Mouse (Mus musculus): ENCODE measurements around the gene Trappc6b. TPM values are rescaled to one million over a fixed set of nuclear protein-coding genes. Genes with fewer than 3 reads are reported as not detected.

Trappc6b gene
- polyA plus RNA-seq, 1 experiment from 2014 or later: 49.6 TPM

- H3K9ac ChIP-seq (replicated peaks): no peak overlapping the region
- peaks cover 10% of the 10 kb centered on the region for H3K36me3 ChIP-seq (replicated peaks; ENCODE audit: insufficient read depth, low read length)
- TF ChIP-seq EP300 (IDR thresholded peaks at IDR 0.05; ENCODE audit: low read depth): no peak
- peak; percentile 71 for TF ChIP-seq CTCF (IDR thresholded peaks at IDR 0.05; ENCODE audit: low read depth)
- H3K4me2 ChIP-seq (ENCODE audit: low read depth, low read length): no peak overlapping the region
- no peak overlapping the region for H3K27ac ChIP-seq (ENCODE audit: low read depth)
- ATAC-seq (peak; percentile 54; the same call in 1 of the 2 replicates), DNase-seq (peak; percentile 29)
- H3K27me3 ChIP-seq (ENCODE audit: insufficient read depth, low read length): no peaks in the 10 kb centered on the region
- H3K9me3 ChIP-seq (ENCODE audit: low read length): no peaks in the 10 kb centered on the region
- no peak overlapping the region for H3K4me3 ChIP-seq (ENCODE audit: low read depth, low read length)
- H3K4me1 ChIP-seq (ENCODE audit: insufficient read depth): no peaks in the 10 kb centered on the region
- WGBS (ENCODE audit: insufficient replicate concordance): 60% methylated on average over 5 of the region's 5 CpGs
Measured at GRCm38 (mm10) chr12:59032101-59032500, 29.2 kb downstream of the Trappc6b start.

- H3K4me2 ChIP-seq (ENCODE audit: low read depth, low read length): no peak overlapping the region
- H3K4me1 ChIP-seq (ENCODE audit: insufficient read depth): no peaks in the 10 kb centered on the region
- no peak overlapping the region for H3K9ac ChIP-seq (replicated peaks)
- no peak overlapping the region for H3K4me3 ChIP-seq (ENCODE audit: low read depth, low read length)
- ATAC-seq: no peak
- no peaks in the 10 kb centered on the region for H3K9me3 ChIP-seq (ENCODE audit: low read length)
- WGBS (ENCODE audit: insufficient replicate concordance): 65% methylated on average over 4 of the region's 4 CpGs
- H3K27me3 ChIP-seq (ENCODE audit: insufficient read depth, low read length): no peaks in the 10 kb centered on the region
- TF ChIP-seq CTCF (IDR thresholded peaks at IDR 0.05; ENCODE audit: low read depth): no peak
- TF ChIP-seq EP300 (IDR thresholded peaks at IDR 0.05; ENCODE audit: low read depth): no peak
- H3K27ac ChIP-seq (ENCODE audit: low read depth): no peak overlapping the region
- DNase-seq: no peak
- H3K36me3 ChIP-seq (replicated peaks; ENCODE audit: insufficient read depth, low read length): peaks cover 48% of the 10 kb centered on the region
Measured at GRCm38 (mm10) chr12:59021306-59021705, 40.0 kb downstream of the Trappc6b start.

- Histone ChIP-seq H3K4me3 (ENCODE audit: low read depth, low read length) (no peak overlapping the region), H3K36me3 (replicated peaks; ENCODE audit: insufficient read depth, low read length) (peaks cover 41% of the 10 kb centered on the region), H3K27ac (ENCODE audit: low read depth) (no peak overlapping the region), H3K9ac (replicated peaks) (no peak overlapping the region), H3K9me3 (ENCODE audit: low read length) (no peaks in the 10 kb centered on the region), H3K4me1 (ENCODE audit: insufficient read depth) (no peaks in the 10 kb centered on the region; the same call in 1 of the 2 replicates), H3K4me2 (ENCODE audit: low read depth, low read length) (no peak overlapping the region), H3K27me3 (ENCODE audit: insufficient read depth, low read length) (no peaks in the 10 kb centered on the region)
- WGBS (ENCODE audit: insufficient replicate concordance): 86% methylated on average over 2 of the region's 2 CpGs
- ATAC-seq: no peak
- TF ChIP-seq EP300 (IDR thresholded peaks at IDR 0.05; ENCODE audit: low read depth) (no peak), CTCF (IDR thresholded peaks at IDR 0.05; ENCODE audit: low read depth) (no peak)
- DNase-seq: no peak
Measured at GRCm38 (mm10) chr12:59019891-59020290, 41.4 kb downstream of the Trappc6b start.

DNA sequence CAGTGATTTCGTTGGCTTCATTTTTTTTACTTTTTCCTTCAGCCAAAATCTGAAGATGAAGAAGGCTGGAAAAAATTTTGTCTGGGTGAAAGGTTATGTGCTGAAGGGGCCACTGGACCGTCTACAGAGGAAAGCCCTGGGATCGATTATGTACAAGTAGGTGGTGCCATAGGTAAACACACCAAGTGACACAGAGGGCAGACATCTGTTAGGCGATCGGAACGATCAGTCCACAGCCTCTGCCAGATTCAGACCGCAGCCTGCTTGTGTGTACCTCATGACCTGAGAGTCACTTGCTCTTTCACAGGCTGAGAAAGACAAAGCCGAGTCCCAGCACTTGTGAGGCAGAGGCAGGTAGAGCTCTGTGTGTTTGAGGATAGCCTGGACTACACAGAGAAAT lies 43.3 kb downstream of the Trappc6b start:
- Histone ChIP-seq H3K27ac (ENCODE audit: low read depth) (peak overlapping the region; percentile 76), H3K4me2 (ENCODE audit: low read depth, low read length) (no peak overlapping the region), H3K27me3 (ENCODE audit: insufficient read depth, low read length) (no peaks in the 10 kb centered on the region), H3K36me3 (replicated peaks; ENCODE audit: insufficient read depth, low read length) (peaks cover 35% of the 10 kb centered on the region), H3K9ac (replicated peaks) (no peak overlapping the region), H3K9me3 (ENCODE audit: low read length) (no peaks in the 10 kb centered on the region), H3K4me3 (ENCODE audit: low read depth, low read length) (no peak overlapping the region), H3K4me1 (ENCODE audit: insufficient read depth) (peaks cover 8% of the 10 kb centered on the region)
- ATAC-seq: peak; percentile 76
- DNase-seq: peak; percentile 54
- 75% methylated on average over 8 of the region's 8 CpGs for WGBS (ENCODE audit: insufficient replicate concordance)
- TF ChIP-seq CTCF (IDR thresholded peaks at IDR 0.05; ENCODE audit: low read depth) (no peak), EP300 (IDR thresholded peaks at IDR 0.05; ENCODE audit: low read depth) (0 out of 2 replicates have a peak, but pooled peaks have one; percentile 41)

- peak within 1 kb of the TSS; percentile 77 for H3K4me3 ChIP-seq (ENCODE audit: low read depth, low read length)
- H3K9ac ChIP-seq (replicated peaks): peak within 1 kb of the TSS; percentile 83
- H3K4me1 ChIP-seq (ENCODE audit: insufficient read depth): peaks cover 10% of the 10 kb centered on the region
- peak within 1 kb of the TSS; percentile 83 for H3K27ac ChIP-seq (ENCODE audit: low read depth)
- H3K36me3 ChIP-seq (replicated peaks; ENCODE audit: insufficient read depth, low read length): peaks cover 10% of the 10 kb centered on the region; the same call in 1 of the 2 replicates
- H3K4me2 ChIP-seq (ENCODE audit: low read depth, low read length): peak within 1 kb of the TSS; percentile 80
- peak; percentile 92 for DNase-seq
- no peaks in the 10 kb centered on the region for H3K27me3 ChIP-seq (ENCODE audit: insufficient read depth, low read length)
- peak; percentile 60 for ATAC-seq
- H3K9me3 ChIP-seq (ENCODE audit: low read length): no peaks in the 10 kb centered on the region
- TF ChIP-seq CTCF (IDR thresholded peaks at IDR 0.05; ENCODE audit: low read depth) (peak; percentile 39), EP300 (IDR thresholded peaks at IDR 0.05; ENCODE audit: low read depth) (no peak)
- WGBS (ENCODE audit: insufficient replicate concordance): under 1% methylated on average over 28 of the region's 28 CpGs
Measured at GRCm38 (mm10) chr12:59013234-59013633, 48.0 kb downstream of the Trappc6b start, which contains the start of gene Gemin2. TSS of gene Gemin2 (plus strand) at chr12:59013393.

- no peak for ATAC-seq
- peak overlapping the region; percentile 80 for H3K4me2 ChIP-seq (ENCODE audit: low read depth, low read length)
- 3% methylated on average over 7 of the region's 7 CpGs for WGBS (ENCODE audit: insufficient replicate concordance)
Measured at GRCm38 (mm10) chr12:59012710-59013091, 48.6 kb downstream of the Trappc6b start.

More at GRCm38 (mm10) chr12:59012710-59013091, 48.6 kb downstream of the Trappc6b start:
- Histone ChIP-seq H3K4me3 (ENCODE audit: low read depth, low read length) (peak overlapping the region; percentile 77), H3K27ac (ENCODE audit: low read depth) (peak overlapping the region; percentile 83), H3K9me3 (ENCODE audit: low read length) (no peaks in the 10 kb centered on the region), H3K9ac (replicated peaks) (peak overlapping the region; percentile 83), H3K36me3 (replicated peaks; ENCODE audit: insufficient read depth, low read length) (0 out of 2 replicates have a peak, but pooled peaks cover 5% of the 10 kb centered on the region), H3K4me1 (ENCODE audit: insufficient read depth) (peaks cover 10% of the 10 kb centered on the region), H3K27me3 (ENCODE audit: insufficient read depth, low read length) (no peaks in the 10 kb centered on the region)
- peak; percentile 22 for DNase-seq
- TF ChIP-seq CTCF (IDR thresholded peaks at IDR 0.05; ENCODE audit: low read depth): no peak
- no peak for TF ChIP-seq EP300 (IDR thresholded peaks at IDR 0.05; ENCODE audit: low read depth)
